In genomic region chr2:181039356-181039680, GRCm38 (mm10) we compare ENCODE assay signal across 10 mouse cellular contexts. TPM values are rescaled to one million over a fixed set of nuclear protein-coding genes. Genes with fewer than 3 reads are reported as not detected.
DNase-seq lines count a peak whose midpoint lies in the region; ATAC-seq and TF ChIP-seq lines count a peak whose summit lies in the region.
"Had no signal": no experiment of that assay in that cellular context is flagged by ENCODE, and none has a peak within 500 bp of the region (broad histone marks: within the 10 kb centered on the region; RNA-seq: fewer than 3 reads in every experiment).

No protein-coding gene starts in this region.

- peak in 1 of 2 experiments; percentile 23 for DNase-seq in cerebellum, adult 2 months
- DNase-seq in cerebellum, adult 11-12 months = no peak
- DNase-seq in right cerebral cortex, postnatal 25 days = peak; percentile 26
- no peak for DNase-seq in right cerebral cortex, adult 18-20 months
- no peak for DNase-seq in liver, embryonic 14.5 days (ENCODE audit: low read depth in 3 of 3, low spot score in 3 of 3)
- no peak for DNase-seq in thymus, postnatal 25 days
- DNase-seq: lung, adult 18-20 months had no signal

- no peak for TF ChIP-seq CTCF in cerebellum, adult 2 months (IDR thresholded peaks at IDR 0.05; ENCODE audit: borderline replicate concordance, insufficient read depth, low read depth, low read length)
- TF ChIP-seq CTCF in liver, embryonic 14.5 days (IDR thresholded peaks at IDR 0.05; ENCODE audit: low read depth) = no peak

- no peaks in the 10 kb centered on the region for H3K9me3 ChIP-seq in liver, embryonic 14.5 days (ENCODE audit: control insufficient read depth, low read length)

- H3K36me3 ChIP-seq in liver, embryonic 14.5 days (replicated peaks; ENCODE audit: control insufficient read depth, insufficient read depth, low read depth) = no peaks in the 10 kb centered on the region

- H3K4me3 ChIP-seq in cerebellum, adult 2 months (replicated peaks; ENCODE audit: insufficient read depth, low read depth, low read length) = peak overlapping the region; percentile 51
- H3K4me3 ChIP-seq in liver, embryonic 14.5 days (ENCODE audit: insufficient read depth in 1 of 2, low read depth in 2 of 2, low read length in 2 of 2) = peak overlapping the region; percentile 8 to 20; a peak in 3 of 4 replicates
- H3K4me3 ChIP-seq: erythroblast, embryonic 14.5 days had no signal

- 2% methylated on average over 16 of the region's 16 CpGs for WGBS in cerebellum, adult 2 months
- WGBS in liver, embryonic 14.5 days (ENCODE audit: insufficient replicate concordance) = 0% methylated on average over 16 of the region's 16 CpGs

- ATAC-seq in liver, embryonic 14.5 days (ENCODE audit: insufficient read depth) = no peak
- no peak for ATAC-seq in cerebellum, adult (ENCODE audit: insufficient number of reproducible peaks, low FRiP score, low TSS enrichment)
- ATAC-seq in erythroblast, adult 5-6 weeks (replicated peaks; ENCODE audit: low FRiP score, poor library complexity, severe bottlenecking) = no peak

- H3K27me3 ChIP-seq in cerebellum, adult 2 months (ENCODE audit: control insufficient read depth, insufficient read depth, low read length) = no peaks in the 10 kb centered on the region
- peaks cover 34% of the 10 kb centered on the region for H3K27me3 ChIP-seq in liver, embryonic 14.5 days (ENCODE audit: control insufficient read depth, insufficient read depth, low read length)

- no peak overlapping the region for H3K27ac ChIP-seq in cerebellum, adult 2 months (ENCODE audit: insufficient read depth, low read length)
- no peak overlapping the region for H3K27ac ChIP-seq in liver, embryonic 14.5 days

- TF ChIP-seq POLR2A in cerebellum, adult 2 months (IDR thresholded peaks at IDR 0.05; ENCODE audit: borderline replicate concordance, insufficient read depth, low read length) = no peak

- H3K9ac ChIP-seq in liver, embryonic 14.5 days (replicated peaks) = no peak overlapping the region

- peaks cover 3% of the 10 kb centered on the region; the same call in 1 of the 2 replicates for H3K4me1 ChIP-seq in cerebellum, adult 2 months (ENCODE audit: control insufficient read depth, insufficient read depth, low read length)
- H3K4me1 ChIP-seq in liver, embryonic 14.5 days (replicated peaks; ENCODE audit: control insufficient read depth in 2 of 2, insufficient read depth in 2 of 2, low read length in 1 of 2) = peaks cover 0 to 5% of the 10 kb centered on the region in 2 experiments; a peak in 2 of 4 replicates

- H3K4me2 ChIP-seq in liver, embryonic 14.5 days (ENCODE audit: low read depth) = peak overlapping the region; percentile 34

- no peak for TF ChIP-seq EP300 in liver, embryonic 14.5 days (IDR thresholded peaks at IDR 0.05; ENCODE audit: low read depth)

RNA-seq across cellular contexts. Expression of gene Chrna4, which starts 4.0 kb away (rescaled TPM):
- 10.1 and 14.4 TPM in 2 replicates for polyA plus RNA-seq in cerebellum, adult 2 months (2012; rRNA removed)
- 0.71 and 0.98 TPM in 2 replicates for polyA plus RNA-seq in liver, embryonic 14.5 days (2012; rRNA removed)
- polyA plus RNA-seq in liver, embryonic 14.5 days (2014; fragmentation: Nextera tagmentation; extraction: Ambion mirVana) = 0.50 and 1.1 TPM in 2 replicates
- not detected in 2 replicates for total RNA-seq in erythroblast, adult 5-6 weeks (2015; ENCODE audit: low replicate concordance)
- total RNA-seq in erythroblast, adult 5-6 weeks (2017; ENCODE audit: low replicate concordance) = not detected in 2 replicates
- polyA plus RNA-seq: erythroblast, embryonic 14.5 days had no signal

RNA-seq across cellular contexts. Expression of gene Col20a1, which starts 53.0 kb away (rescaled TPM):
- 2.6 and 3.5 TPM in 2 replicates for polyA plus RNA-seq in cerebellum, adult 2 months (2012; rRNA removed)
- polyA plus RNA-seq in liver, embryonic 14.5 days (2012; rRNA removed) = 0.11 and 0.20 TPM in 2 replicates
- 0.04 TPM in 1 of 2 replicates, not detected in the other for polyA plus RNA-seq in liver, embryonic 14.5 days (2014; fragmentation: Nextera tagmentation; extraction: Ambion mirVana)
- total RNA-seq in erythroblast, adult 5-6 weeks (2015; ENCODE audit: low replicate concordance) = 1.7 TPM in 1 of 2 replicates, not detected in the other
- 0.26 and 0.42 TPM in 2 replicates for total RNA-seq in erythroblast, adult 5-6 weeks (2017; ENCODE audit: low replicate concordance)
